Mouse (Mus musculus) olfactory bulb, adult 2 months (tissue): ENCODE measurements around the gene Nploc4.
"Not testable (repeated sequence)": the region's sequence is repeated elsewhere in the genome, so short reads cannot be mapped to it uniquely, and the experiment has no call there.

Experiments
- CTCF ChIP-seq: fragments of 200-500 bp; IDR thresholded peaks from 2 replicates; pipeline ENCODE4 v1.5.1; 2012; ENCODE audit warnings: low read depth, mild to moderate bottlenecking, low read length, moderate library complexity; ENCODE audit not compliant: insufficient read depth
- POLR2A ChIP-seq: fragments of 200-500 bp; IDR thresholded peaks from 2 replicates; pipeline ENCODE4 v1.6.1; 2012; ENCODE audit warnings: mild to moderate bottlenecking, low read depth, low read length, moderate library complexity; ENCODE audit not compliant: insufficient read depth

DNA sequence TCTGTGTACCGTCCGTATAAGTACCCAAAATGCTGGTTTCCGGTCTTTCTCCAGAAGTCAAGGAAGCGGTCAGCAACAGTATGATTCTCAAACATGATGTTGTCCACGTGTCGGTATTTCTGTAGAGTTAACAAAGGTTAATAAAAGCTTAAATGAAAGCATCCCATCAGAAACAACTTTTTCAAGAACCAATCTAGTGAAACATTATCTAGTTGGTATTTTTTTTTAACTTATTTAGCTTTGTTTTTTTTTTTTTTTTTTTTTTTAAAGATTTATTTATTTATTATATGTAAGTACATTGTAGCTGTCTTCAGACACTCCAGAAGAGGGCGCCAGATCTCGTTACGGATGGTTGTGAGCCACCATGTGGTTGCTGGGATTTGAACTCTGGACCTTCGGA, 23.9 kb downstream of the Nploc4 start:
- not testable (repeated sequence) for TF ChIP-seq CTCF, POLR2A
